Mouse (Mus musculus) intestine, embryonic 16.5 days (tissue): ENCODE data around the gene Cnksr1. TPM values are rescaled to one million over a fixed set of nuclear protein-coding genes. Genes with fewer than 3 reads are reported as not detected.

Experiments
- ATAC-seq: fragments of 200-750 bp; cut with Nextera tagmentation; 2 replicates; pipeline ENCODE4 v1.8.0; 2017; ENCODE audit warnings: moderate TSS enrichment, moderate library complexity
- H3K27ac ChIP-seq: fragments of 300-500 bp; sonication (generic); 2 replicates; pipeline ENCODE4 v1.5.1; 2014; ENCODE audit warnings: mild to moderate bottlenecking, low read length
- H3K27me3 ChIP-seq: fragments of 300-500 bp; sonication (generic); replicated peaks from 2 replicates; pipeline ENCODE4 v1.6.1; 2014; ENCODE audit warnings: low read length, control low read depth, mixed read lengths; ENCODE audit not compliant: control insufficient read depth, insufficient read depth
- H3K36me3 ChIP-seq: fragments of 300-500 bp; sonication (generic); 2 replicates; pipeline ENCODE4 v1.6.1; 2014; ENCODE audit warnings: low read length, control low read depth; ENCODE audit not compliant: control insufficient read depth, insufficient read depth
- H3K4me1 ChIP-seq: fragments of 300-500 bp; sonication (generic); 2 replicates; pipeline ENCODE4 v1.6.1; 2014; ENCODE audit warnings: low read length, control low read depth, mixed read lengths; ENCODE audit not compliant: control insufficient read depth, insufficient read depth
- H3K4me2 ChIP-seq: fragments of 300-500 bp; sonication (generic); 2 replicates; pipeline ENCODE4 v1.6.1; 2014; ENCODE audit warnings: low read depth, low read length, control low read depth
- H3K4me3 ChIP-seq: fragments of 300-500 bp; sonication (generic); 2 replicates; pipeline ENCODE4 v1.5.1; 2014; ENCODE audit warnings: mild to moderate bottlenecking, low read length
- H3K9ac ChIP-seq: fragments of 300-500 bp; sonication (generic); 2 replicates; pipeline ENCODE4 v1.6.1; 2014; ENCODE audit warnings: low read depth, low read length
- H3K9me3 ChIP-seq: fragments of 300-500 bp; sonication (generic); 2 replicates; pipeline ENCODE4 v1.6.1; 2016; ENCODE audit warnings: low read length, control low read depth; ENCODE audit not compliant: control insufficient read depth
- WGBS: fragments of 180-500 bp; shearing (Covaris S2); extraction: QIAGEN DNeasy Blood & Tissue Kit; methylation state at CpG from one replicate; pipeline ENCODE4 v1.1.7; 2014; 5-methylcytosine and 5-hydroxymethylcytosine counted together
- polyA plus RNA-seq: library from polyadenylated mRNA; unstranded; fragments of >200 nt; fragmentation: Nextera tagmentation; extraction: Ambion mirVana; gene quantifications from 2 replicates; pipeline ENCODE4 v1.2.1, GENCODE M21; 2015

Gene Cnksr1
- polyA plus RNA-seq, 1 experiment from 2014 or later: 16.9 TPM

DNA sequence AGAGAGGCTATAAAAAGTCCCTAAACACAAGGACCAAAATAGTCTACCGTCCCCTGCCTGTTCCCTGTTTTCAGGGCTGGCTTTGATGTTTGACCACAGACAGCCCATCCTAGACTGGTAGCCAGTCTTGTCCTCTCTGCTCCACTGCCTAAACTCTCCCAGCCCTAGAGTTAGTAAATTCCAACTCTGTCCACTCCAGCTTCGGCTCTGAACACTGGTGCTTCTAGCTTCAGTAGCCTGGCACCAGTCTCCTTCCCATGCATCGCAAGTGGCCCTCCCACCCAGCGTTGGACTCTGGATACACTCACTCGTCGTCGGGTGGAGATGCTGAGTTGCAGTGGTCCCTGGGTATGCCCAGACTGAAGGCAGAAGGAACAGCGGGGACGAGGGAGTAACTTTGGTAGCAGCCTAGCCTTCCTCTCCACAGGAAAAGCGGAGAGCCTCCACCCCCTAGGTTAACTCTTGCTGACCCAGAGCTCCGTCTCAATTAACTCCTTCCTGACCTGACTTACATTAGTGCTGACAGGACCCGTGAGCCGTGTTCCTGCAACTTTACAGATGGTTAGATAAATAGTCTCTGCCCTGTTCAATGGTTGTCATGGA lies 15.6 kb upstream of the Cnksr1 start, which contains the start of gene Grrp1:
Gene Grrp1 (minus strand): TSS at position 385 of the 603 bp plus-strand sequence.
- Histone ChIP-seq H3K9ac (peak within 1 kb of the TSS; percentile 48), H3K36me3 (no peaks in the 10 kb centered on the region), H3K4me2 (peak within 1 kb of the TSS; percentile 38), H3K4me1 (peaks cover 45% of the 10 kb centered on the region), H3K27me3 (peaks cover 37% of the 10 kb centered on the region), H3K27ac (peak within 1 kb of the TSS; percentile 8; the same call in 1 of the 2 replicates), H3K9me3 (no peaks in the 10 kb centered on the region), H3K4me3 (peak within 1 kb of the TSS; percentile 51)
- ATAC-seq: no peak
- WGBS: 4% methylated on average over 13 of the region's 13 CpGs

DNA sequence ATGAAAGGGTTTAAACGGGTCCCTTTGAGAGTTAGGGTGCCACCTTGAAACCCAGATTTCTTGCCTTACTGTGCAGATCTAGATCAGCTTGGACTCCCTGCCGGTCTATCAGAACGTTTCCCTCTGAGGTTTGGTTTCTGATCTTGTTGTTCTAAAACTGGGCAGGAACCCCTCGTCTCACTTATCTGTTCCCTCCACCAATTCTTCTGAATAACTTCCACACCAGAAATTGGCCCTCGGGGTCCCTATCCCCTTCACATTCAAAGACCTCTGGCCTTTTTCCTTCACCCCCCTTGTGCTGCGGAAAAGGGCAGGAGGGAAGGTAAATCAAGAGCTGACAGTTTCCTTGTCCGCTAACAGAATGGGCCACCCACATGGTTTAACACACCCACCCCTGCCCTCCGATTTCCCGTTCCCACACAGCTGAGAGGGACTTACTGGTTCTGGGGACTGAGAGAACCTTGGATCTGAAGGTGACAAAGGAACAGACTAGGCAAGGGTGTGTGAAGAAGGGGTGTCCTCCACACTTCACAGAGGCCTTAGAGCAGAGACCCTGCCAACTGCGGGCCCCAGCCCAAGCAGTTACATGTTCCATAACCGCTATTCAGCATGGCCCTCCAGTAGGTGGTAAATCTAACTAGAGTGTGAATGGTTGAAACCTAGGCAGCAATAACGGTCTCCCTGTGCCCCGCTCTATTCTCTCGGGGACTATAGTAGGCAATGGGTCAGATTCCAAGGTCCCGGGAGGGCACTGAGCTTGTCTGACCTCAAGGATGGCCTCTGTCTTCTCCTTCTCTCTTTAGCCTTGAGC lies 14.9 kb upstream of the Cnksr1 start:
- Histone ChIP-seq H3K27me3 (peaks cover 41% of the 10 kb centered on the region), H3K4me2 (peak overlapping the region; percentile 38), H3K36me3 (no peaks in the 10 kb centered on the region), H3K27ac (peak overlapping the region; percentile 8; the same call in 1 of the 2 replicates), H3K4me3 (peak overlapping the region; percentile 51), H3K4me1 (peaks cover 42% of the 10 kb centered on the region), H3K9ac (peak overlapping the region; percentile 48; the same call in 1 of the 2 replicates), H3K9me3 (no peaks in the 10 kb centered on the region)
- 21% methylated on average over 15 of the region's 15 CpGs for WGBS
- ATAC-seq: no peak

DNA sequence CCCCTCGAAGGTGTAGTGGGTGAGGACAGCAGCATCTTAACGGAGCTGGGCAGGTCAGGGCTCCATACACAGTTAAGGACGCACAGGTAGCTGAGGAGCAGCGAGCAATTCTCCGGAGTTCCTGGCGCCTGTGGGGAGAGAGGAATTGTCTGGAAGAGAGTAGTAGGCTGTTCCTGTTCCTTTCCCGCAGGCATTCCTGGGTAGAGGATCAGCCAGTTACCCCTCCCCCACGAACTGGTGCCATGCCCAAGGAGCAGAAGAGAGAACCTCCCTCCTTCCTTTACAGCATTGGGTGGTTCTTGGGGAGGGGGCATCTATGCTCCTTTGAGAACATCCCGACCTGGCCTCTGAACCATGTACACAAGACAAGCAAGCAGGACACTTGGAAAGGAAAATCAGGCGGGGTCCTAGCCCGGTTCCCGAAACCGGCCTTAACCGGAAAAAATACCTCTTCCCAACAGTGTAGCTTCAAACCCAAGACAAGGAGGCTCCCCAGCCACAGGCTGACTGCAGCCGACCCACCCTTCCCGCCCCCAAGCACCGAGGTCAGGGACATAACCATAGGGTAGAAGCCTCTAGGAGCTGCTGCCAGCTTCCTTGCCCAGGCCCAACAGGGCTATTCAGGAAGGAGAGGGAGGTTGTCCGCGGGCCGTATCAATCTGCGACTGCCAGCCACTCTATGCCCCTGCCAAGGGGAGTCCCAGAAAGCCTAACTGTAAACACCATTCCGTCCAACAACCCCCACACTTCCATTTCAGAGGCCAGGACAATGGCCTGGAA lies 14.1 kb upstream of the Cnksr1 start:
- Histone ChIP-seq H3K4me1 (peaks cover 42% of the 10 kb centered on the region), H3K9me3 (no peaks in the 10 kb centered on the region), H3K27me3 (peaks cover 47% of the 10 kb centered on the region), H3K4me2 (peak overlapping the region; percentile 92), H3K4me3 (peak overlapping the region; percentile 51), H3K9ac (peak overlapping the region; percentile 64; the same call in 1 of the 2 replicates), H3K36me3 (no peaks in the 10 kb centered on the region), H3K27ac (no peak overlapping the region)
- WGBS: 10% methylated on average over 22 of the region's 22 CpGs
- no peak for ATAC-seq

GRCm38 (mm10) chr4:134251241-134252130 lies 13.3 kb upstream of the Cnksr1 start:
- no peaks in the 10 kb centered on the region for H3K9me3 ChIP-seq
- peak overlapping the region; percentile 64 for H3K9ac ChIP-seq
- no peak overlapping the region for H3K27ac ChIP-seq
- H3K27me3 ChIP-seq: peaks cover 49% of the 10 kb centered on the region
- H3K4me3 ChIP-seq: peak overlapping the region; percentile 51
- under 1% methylated on average over 91 of the region's 91 CpGs for WGBS
- H3K4me2 ChIP-seq: peak overlapping the region; percentile 92
- peak; percentile 17 for ATAC-seq
- no peaks in the 10 kb centered on the region for H3K36me3 ChIP-seq
- H3K4me1 ChIP-seq: peaks cover 42% of the 10 kb centered on the region

DNA sequence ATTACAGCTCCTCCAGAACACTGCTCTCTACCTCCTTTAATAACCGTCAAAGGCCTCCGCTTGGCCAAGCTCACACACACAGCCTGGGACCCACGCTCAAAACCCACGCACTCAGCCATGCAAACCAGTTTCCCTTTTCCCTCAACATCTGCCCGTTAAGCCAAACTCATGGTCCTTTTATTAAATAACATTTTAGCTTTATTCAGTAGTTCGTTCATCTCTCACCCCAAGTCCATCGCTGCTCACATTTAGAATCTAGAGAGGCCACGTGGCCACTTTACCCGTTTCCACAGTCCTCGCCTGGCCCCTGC lies 12.7 kb upstream of the Cnksr1 start:
- ATAC-seq: no peak
- peaks cover 51% of the 10 kb centered on the region for H3K27me3 ChIP-seq
- peak overlapping the region; percentile 51 for H3K4me3 ChIP-seq
- H3K9me3 ChIP-seq: no peaks in the 10 kb centered on the region
- peak overlapping the region; percentile 64; the same call in 1 of the 2 replicates for H3K9ac ChIP-seq
- WGBS: 22% methylated on average over 10 of the region's 10 CpGs
- peak overlapping the region; percentile 92 for H3K4me2 ChIP-seq
- no peak overlapping the region for H3K27ac ChIP-seq
- H3K36me3 ChIP-seq: no peaks in the 10 kb centered on the region
- H3K4me1 ChIP-seq: peaks cover 37% of the 10 kb centered on the region

DNA sequence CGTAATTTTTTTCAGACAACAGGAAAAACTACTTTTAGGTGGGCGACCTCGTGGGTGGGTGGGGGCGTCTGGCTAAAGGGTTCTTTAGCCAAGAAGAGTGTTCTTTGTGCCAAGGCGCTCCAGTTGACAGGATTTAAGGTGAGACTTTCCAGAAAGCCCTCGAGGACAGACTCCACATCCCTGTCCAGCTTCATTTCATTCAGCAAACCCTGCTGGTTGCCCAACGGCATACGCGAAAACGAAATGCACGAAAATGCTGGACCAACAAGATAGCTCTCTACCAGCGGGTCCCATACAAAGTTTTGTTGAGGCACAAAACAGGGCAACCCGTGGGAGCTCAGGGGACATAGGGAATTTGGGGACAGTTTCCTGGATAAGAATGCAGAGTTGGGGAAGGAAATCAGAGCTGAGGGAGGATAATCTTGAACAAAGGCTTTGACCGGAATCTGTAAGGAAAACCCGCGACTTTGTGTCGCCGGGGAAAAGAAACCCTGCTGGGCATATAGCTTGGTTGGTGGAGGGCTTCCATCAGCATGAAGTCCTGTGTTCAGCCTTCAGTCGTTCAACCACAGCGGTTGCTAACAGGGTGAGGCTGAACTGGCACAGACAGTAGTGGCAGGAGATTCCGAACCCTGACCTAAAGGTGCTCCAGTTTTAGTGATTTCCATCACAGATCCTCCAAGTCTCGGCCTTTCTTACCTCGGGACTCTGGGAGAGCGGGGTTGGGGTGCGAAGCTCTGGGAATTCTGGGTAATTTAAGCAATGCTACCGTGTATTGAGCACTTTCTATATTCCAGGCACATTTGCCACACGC lies 12.1 kb upstream of the Cnksr1 start:
- H3K36me3 ChIP-seq: no peaks in the 10 kb centered on the region
- H3K27me3 ChIP-seq: peaks cover 51% of the 10 kb centered on the region
- H3K4me2 ChIP-seq: peak overlapping the region; percentile 92
- H3K9ac ChIP-seq: peak overlapping the region; percentile 64; the same call in 1 of the 2 replicates
- H3K4me3 ChIP-seq: peak overlapping the region; percentile 51
- no peak for ATAC-seq
- H3K9me3 ChIP-seq: no peaks in the 10 kb centered on the region
- peaks cover 35% of the 10 kb centered on the region for H3K4me1 ChIP-seq
- 22% methylated on average over 27 of the region's 27 CpGs for WGBS
- H3K27ac ChIP-seq: no peak overlapping the region

- peaks cover 51% of the 10 kb centered on the region for H3K27me3 ChIP-seq
- under 1% methylated on average over 30 of the region's 30 CpGs for WGBS
- H3K9me3 ChIP-seq: no peaks in the 10 kb centered on the region
- peaks cover 38% of the 10 kb centered on the region for H3K4me1 ChIP-seq
- H3K9ac ChIP-seq: peak overlapping the region; percentile 54
- H3K4me2 ChIP-seq: peak overlapping the region; percentile 75
- H3K4me3 ChIP-seq: peak overlapping the region; percentile 45
- no peaks in the 10 kb centered on the region for H3K36me3 ChIP-seq
- ATAC-seq: peak; percentile 38; the same call in 1 of the 2 replicates
- H3K27ac ChIP-seq: no peak overlapping the region
Measured at GRCm38 (mm10) chr4:134249651-134250050, 11.5 kb upstream of the Cnksr1 start.

DNA sequence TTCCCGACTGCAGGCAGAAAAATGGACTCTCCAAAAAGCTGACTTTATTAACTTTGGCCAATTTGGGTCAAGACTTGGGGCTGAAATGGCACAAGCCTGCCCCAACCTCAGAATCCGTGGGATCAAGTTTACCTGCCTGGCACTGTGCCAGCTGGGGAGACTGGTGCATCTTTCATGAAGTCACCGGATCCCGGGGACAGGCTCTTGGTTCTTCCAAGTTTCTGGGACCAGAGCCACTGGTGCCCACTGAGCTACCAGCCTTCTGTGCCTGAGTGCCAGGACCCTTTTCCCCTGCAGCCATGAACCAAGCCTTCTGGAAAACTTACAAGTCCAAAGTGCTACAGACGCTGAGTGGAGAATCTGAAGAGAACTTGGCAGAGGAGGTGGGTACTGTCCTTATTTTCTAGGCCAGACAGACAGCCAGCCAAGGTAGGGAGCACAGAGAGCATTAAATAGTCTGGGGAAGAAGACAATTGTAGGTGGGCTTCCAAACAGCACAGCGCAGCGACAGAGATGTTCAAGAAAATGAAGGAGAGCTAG lies 8.6 kb upstream of the Cnksr1 start, which contains the start of gene Gm30191:
Gene Gm30191 (plus strand): TSS at position 217 of the 540 bp plus-strand sequence.
- H3K4me3 ChIP-seq: peak within 1 kb of the TSS; percentile 63
- H3K9me3 ChIP-seq: no peaks in the 10 kb centered on the region
- no peak within 1 kb of the TSS for H3K27ac ChIP-seq
- peaks cover 28% of the 10 kb centered on the region for H3K4me1 ChIP-seq
- H3K27me3 ChIP-seq: peaks cover 31% of the 10 kb centered on the region
- H3K4me2 ChIP-seq: peak within 1 kb of the TSS; percentile 84
- 70% methylated on average over 7 of the region's 7 CpGs for WGBS
- no peak for ATAC-seq
- H3K9ac ChIP-seq: peak within 1 kb of the TSS; percentile 26; the same call in 1 of the 2 replicates
- no peaks in the 10 kb centered on the region for H3K36me3 ChIP-seq
